Mouse (Mus musculus) left cerebral cortex, postnatal 4 days (tissue): ENCODE data around the gene Chpf. TPM values are rescaled to one million over a fixed set of nuclear protein-coding genes. Genes with fewer than 3 reads are reported as not detected.

Experiments
- DNase-seq: peaks from one replicate; pipeline ENCODE4 v3.0.0-alpha.2; 2022
- intact Hi-C: fragments of 180-260 bp; cut with DNase I; formaldehyde crosslinking; loops from one replicate; pipeline ENCODE4 v1.15.1; 2025
- total RNA-seq, 2 experiments: library from RNA; stranded (reverse); gene quantifications; 2 replicates each; pipeline ENCODE4 v1.2.3; 2021

The Chpf gene
- total RNA-seq, 2 experiments from 2014 or later: 61.3 to 67.7 TPM

DNA sequence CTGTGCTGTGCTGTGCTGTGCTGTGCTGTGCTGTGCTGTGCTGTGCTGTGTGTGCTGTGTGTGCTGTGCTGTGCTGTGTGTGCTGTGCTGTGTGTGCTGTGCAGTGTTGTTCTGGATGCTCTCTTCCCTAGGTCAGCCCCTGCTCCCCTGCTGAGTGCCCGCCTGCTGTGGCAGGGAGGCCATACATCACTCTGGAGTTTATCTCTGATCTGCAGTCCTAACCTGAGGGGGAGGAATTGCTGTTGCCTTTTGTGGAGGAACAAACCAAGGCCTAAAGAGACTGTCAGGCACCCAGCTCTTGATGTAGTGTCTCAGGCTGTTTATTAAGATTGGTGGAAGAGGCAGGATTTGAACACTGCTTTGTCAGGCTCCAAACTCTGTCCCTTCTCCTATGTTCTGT, 16.5 kb downstream of the Chpf start:
- intact Hi-C loops: no loop called here
- no peak for DNase-seq

DNA sequence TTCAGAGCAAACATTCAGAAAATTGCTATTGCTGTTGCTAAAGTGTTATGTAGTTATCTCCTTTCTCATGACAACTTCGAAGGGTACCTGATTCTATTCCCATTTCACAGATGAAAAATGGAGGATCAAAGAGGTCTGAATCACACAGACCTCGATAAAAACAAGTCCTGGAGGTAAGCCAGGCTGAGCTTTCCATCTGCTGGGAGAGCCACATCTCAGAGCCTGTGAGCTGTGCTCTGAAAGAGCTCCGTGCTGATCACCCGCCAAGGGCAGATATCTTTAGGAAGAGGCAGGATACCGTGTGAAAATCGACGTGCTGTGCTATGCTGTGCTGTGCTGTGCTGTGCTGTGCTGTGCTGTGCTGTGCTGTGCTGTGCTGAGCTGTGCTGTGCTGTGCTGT, 18.8 kb downstream of the Chpf start:
- intact Hi-C loops: no loop called here
- DNase-seq: no peak

DNA sequence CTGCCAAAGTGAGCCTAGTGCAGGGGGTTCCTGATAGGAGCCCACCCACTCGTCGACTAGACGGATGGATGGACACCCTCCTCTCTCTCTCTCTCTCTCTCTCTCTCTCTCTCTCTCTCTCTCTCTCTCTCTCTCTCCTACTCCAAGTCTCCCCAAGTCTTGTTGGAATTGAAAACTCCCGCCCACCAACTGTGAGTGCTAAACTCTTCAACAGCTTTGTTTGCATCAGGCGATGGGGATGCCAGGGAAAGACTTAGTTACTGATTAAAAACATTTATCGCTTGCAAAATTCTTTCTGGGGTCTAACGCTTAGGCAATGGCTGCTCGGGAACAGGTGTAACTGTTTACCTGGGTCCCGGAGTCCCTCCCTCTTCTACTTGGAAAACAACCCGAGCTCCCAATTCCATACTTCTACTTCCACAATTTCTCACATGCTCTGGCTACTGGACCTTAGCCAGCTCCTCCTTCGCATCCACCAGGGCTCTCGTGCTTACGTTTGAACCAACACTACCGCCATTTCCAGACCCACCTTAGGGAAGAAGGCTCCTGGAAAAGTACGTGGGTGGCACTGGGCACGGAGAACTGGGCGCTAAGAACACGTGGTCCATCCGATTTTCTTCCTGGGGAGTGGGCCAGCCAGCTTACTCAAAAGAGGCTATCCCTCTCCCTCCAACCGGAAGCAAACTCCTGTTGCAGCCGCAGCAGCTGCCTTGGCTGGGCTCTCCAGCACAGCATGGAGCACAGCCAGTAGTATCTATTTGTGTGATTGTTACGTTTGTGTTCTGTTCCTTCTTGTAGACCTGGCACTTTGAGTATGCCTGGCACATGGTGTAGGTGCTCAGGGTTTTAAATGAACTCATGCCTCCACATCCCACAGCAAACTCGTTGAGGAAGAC, 20.1 kb downstream of the Chpf start:
- no peak for DNase-seq
- intact Hi-C loops: no loop called here

DNA sequence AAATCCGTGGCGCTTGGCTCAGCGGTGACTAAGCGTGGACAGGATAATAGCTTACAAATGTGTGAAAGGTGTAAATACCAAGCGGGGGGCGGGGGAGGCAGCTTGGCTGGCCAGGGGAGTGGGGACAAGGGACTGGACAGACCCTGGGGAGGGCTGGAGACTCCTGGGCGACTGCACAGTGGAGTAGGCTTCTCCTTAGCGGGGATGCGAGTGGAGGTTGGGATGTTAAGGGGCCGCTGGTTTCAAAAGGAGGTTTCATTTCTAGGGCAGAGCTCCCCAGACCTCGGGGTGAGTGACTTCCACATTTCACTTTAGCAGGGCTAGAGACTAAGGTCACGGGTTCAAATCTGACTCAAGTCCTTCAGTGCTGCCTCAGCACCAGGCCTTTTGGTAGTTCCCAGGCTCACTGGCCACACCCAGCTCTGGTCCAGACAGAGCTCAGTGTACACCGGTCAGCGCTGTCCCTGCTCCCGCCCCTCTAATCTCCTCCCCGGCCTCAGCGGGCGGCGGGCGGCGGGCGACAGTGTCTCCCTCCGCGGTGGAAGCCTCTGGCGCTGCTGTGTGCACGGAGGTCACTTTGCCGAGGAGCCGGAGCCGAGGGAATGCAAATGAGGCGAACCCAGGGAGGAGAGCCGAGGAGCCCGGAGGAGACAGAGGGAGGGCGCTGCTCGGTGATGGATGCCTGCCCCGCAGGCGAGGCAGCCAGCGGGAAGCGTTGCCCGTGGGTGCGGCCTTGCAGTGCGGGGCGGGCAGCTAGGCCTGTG, 20.9 kb downstream of the Chpf start:
- DNase-seq: no peak
- intact Hi-C loops: no loop called here

DNA sequence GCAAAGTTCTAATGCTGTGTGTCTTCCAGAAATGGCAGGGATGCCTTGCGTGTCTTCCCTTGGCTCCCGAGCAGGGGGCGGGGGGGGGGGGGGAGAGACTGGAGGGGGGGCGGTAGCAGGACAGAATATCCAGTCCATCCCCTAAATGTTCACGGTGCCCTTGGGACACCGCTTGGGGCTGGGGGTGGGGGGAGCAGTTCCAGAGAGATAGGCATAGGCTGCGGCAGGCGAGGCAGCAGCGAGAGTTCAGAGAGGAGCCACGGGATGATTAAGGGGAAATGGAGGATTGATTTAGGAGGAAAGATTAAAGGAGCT, 21.4 kb downstream of the Chpf start:
- intact Hi-C loops: no loop called here

DNA sequence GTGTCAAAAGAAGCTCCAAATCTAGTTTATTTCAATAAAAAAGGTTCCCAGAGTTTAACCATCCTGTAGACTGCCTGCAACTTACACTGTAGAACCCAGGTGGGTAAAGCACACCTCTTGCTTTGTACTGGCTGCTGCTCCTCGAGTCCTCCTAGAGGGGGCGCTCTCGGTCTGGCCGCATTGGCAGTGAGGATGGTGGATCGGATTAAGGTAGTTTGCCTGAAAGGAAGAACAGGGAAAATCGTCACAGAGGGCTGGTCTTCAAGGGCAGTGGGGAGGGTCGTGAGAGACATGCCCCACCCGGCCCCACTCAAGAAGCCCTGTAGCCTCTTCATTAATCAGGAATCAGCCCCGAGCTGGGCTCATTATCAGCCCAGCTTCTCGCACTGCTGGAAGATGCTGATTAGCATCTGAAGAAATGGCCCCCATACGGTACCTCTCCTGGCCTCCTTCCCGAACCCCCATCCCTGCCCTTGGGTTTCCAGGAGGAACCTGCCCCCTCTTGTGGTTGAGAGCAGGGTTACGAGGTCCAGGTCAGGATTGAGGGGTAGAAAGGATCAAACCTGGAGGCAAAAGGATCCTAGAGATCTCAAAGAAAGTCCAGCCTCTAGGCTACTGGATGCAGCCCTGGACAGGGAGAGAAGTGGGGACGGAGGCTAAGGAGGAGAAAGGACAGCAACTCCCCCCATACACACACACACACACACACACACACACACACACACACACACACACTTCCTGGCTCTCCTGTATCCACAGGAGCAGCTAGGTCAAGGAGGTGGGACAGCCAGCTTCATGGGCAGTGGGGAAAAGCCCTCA, 22.2 kb downstream of the Chpf start:
- no peak for DNase-seq
- intact Hi-C loops: no loop called here

More for the DNA sequence above, 21.4 kb downstream of the Chpf start:
- DNase-seq: no peak

DNA sequence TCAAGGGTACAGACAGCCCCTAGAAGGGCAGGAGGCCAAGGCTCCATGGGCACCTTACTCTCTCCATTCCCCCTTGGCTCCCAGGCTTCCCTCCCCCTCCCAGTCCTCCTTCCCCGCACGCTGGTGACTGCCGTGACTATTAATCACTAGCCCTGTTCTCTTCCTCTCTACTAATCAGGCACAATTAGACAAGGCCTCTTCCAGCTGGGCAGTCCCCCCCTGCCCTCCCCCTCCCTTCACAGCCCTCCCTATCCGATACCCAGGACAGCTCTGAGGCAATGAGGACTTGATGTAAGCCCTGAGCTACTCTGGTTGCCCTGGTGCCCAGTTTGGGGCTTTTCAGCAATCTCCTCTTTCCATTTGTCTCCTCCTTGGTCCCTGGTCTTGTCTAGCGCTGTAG, 23.2 kb downstream of the Chpf start:
- intact Hi-C loops: no loop called here
- no peak for DNase-seq

DNA sequence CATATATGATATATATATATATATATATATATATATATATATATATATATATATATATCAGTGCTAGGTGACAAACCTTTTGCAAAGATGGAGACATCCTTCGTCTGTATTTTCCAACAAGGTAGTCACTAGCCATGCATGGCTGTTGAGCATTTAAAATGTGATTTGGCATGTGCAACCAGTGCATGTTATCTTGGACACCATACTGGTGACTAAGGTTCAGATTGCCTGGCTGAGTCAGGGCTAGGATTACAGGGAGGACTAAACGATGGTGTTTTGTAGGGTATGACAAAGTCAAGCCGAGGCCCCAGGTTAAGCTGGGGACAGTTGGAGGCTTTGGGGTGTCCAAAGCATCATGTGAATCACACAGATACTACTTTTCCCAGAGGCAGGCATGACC, 23.7 kb downstream of the Chpf start:
- intact Hi-C loops: no loop called here
- no peak for DNase-seq

DNA sequence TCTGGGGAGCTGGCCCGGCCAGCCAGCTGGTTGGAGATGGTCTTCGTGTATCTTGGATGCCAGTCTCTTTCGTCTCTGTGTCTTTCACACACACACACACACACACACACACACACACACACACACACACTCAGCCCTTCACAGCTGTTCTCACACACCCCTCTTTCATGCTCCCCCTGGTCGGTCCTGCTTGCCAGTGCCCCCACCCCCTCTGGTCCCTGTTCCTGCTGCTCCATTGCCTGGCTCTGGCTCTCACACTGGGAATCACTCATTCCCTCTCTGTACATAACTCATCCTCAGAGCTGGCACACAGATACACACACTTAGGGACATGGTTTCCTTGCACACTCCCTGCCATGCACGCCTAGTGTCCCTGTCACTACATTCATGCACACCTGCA, 27.2 kb downstream of the Chpf start:
- no peak for DNase-seq
- intact Hi-C loops: no loop called here

DNA sequence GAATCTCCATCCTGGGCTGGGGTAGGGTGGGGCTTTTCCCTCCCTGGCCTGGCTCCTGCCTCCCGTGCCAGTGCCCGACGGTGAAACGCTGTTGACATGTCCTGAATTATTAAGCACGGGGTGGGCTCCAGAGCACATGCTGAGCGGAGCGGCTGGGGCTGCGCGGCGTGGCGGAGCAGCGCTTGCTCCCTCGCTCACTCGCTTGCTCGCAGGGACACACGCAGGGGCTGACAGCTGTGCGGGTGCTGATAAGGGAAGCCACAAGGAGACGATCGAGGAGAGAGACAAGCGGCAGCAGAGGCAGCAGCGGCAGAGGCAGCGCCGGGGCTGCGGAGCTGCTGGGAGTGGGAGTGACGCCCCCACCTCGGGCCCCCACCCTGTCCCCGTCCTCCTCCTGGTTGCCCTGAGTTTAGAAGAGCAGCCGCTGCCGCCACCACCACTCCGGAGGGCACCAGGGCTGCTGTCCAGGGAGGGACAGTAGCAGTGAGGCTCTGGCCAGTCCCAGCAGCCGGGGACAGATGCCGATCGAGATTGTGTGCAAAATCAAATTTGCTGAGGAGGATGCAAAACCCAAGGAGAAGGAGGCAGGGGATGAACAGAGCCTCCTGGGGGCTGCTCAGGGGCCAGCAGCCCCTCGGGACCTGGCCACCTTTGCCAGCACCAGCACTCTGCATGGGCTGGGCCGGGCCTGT, 28.6 kb downstream of the Chpf start, which contains the start of gene Asic4:
Asic4 (plus strand) TSS at position 123 of the 692 bp plus-strand sequence.
- intact Hi-C loops: no loop called here
- DNase-seq: no peak

DNA sequence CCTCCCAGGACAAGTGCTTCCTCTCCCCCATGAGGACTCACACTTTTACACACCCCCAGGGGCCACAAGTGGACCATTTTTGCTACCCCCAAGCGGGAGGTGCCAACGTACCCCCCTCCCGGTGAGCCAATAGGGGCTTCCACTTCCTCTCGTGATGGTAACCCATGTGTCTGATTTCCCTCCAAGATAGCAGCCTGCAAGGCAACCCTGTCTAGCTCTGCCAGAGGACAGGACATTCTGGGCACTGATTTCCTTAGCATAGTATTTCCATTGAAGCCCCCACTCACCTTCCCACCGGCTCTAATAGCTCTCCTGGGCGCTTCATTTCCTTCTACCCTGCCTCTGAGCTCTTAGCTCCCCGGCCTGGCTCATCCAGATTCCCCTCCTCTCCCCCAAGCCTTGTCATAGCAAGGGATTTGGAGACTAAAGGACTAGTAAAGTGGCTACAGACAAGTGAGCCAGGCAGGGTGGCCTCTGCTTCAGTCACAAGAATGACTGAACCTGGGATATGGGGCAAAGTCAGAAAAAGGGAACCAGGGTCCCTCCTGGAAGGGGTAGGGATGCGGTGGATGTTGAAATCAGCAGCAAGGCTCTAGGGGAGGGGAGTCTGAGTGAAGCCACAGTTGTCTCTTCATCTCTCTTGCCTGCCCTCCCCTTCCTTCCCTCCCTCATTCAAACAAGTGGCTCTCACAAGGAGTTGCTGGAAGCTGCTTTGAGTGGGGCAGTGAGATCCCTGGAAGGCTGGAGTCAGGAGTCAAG, 29.6 kb downstream of the Chpf start:
- DNase-seq: no peak
- intact Hi-C loops: no loop called here

DNA sequence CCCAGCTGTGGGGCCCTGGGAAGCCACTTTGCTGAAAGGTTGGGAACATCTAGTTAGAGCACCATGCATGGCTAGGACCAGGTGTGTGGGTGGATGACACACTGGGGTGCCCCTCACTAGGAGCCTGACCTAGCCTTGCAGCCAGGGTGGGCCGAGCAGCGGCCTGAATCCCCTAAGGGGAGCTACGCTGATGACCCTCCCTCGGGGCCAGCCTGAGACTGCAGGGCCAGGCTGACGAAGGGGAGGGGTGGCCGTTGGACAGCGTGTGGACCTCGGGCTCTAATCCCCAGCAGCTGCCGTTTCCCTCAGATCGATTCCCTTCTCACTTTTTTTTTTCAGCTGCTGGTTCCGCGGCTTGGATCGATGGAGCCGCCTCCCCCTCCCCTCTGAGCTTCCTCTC, 30.2 kb downstream of the Chpf start:
- no peak for DNase-seq
- intact Hi-C loops: no loop called here

DNA sequence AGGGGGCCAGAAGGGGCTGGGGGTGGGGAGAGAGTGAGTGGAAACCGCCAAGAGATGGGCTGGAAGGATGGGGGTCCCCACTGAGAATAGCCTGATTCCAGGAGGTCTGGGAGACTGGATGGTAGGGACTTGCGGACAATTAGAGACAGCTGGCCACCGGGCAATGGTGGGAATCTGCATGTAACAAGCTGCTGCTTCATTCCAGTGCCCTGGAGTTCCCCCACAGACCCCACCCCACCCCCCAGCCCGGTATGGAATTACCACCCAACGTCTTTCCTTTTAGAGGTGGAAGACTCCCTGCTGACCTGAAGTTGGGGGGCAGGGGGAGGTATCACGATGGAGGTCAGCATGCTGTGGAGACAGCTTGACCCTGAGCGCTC, 31.1 kb downstream of the Chpf start:
- DNase-seq: no peak
- intact Hi-C loops: no loop called here

DNA sequence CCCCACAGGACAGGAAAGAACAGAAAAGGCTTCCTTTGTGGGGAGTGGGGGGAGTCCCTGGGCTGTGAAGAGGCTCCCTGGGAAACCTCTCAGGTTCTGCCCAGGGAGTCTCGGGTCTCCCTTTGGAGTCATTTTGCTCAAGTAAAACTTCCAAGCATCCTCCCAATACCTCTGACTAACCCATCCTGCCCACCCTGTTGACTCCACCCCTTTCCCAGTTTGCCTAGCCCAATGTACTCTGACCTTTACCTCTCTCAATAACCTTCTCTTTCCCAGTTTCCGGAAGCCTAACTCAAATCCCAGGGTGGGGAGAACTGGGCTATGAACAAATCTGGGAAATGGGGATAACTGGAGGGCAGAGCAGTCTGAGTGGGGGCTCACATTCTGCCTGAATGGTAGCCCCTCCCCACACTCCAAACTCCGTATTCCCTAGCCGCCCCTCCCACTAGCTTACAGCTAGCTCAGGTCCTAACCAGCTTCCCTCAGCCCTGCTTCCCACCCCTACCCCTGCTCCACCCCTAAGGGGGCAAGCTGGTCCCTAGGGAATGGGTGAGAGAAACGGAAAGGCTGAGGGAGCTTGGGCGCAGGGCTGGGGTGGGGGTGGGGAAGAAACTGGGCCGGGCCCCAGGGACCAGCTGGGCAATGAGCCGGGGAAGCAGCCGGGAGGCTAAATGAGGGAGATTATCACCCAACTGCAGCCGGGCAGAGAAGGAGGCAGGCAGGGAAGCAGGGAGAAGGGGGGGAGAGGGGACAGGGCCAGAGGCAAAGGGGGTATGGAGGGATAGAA, 31.6 kb downstream of the Chpf start:
- intact Hi-C loops: no loop called here
- no peak for DNase-seq

DNA sequence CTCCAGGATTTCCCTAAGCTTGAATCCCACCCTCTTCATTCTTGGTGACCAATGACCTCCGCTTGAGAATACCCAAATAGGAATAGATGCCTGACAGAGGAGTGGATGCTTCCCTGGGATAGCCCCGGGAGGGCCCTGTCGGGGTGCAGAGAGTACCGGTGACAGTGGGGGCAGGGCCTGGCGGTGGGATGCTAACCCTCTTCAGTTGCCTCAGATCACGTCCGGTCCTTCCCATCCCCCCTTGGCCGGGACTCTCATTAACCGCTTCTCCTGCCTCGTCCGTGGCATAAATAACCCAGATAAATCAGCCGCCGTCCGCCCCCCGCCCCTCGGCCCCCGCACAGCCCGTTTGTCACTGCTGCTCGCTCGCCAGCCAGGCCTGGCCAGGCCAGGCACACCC, 32.5 kb downstream of the Chpf start:
- intact Hi-C loops: no loop called here
- DNase-seq: no peak

DNA sequence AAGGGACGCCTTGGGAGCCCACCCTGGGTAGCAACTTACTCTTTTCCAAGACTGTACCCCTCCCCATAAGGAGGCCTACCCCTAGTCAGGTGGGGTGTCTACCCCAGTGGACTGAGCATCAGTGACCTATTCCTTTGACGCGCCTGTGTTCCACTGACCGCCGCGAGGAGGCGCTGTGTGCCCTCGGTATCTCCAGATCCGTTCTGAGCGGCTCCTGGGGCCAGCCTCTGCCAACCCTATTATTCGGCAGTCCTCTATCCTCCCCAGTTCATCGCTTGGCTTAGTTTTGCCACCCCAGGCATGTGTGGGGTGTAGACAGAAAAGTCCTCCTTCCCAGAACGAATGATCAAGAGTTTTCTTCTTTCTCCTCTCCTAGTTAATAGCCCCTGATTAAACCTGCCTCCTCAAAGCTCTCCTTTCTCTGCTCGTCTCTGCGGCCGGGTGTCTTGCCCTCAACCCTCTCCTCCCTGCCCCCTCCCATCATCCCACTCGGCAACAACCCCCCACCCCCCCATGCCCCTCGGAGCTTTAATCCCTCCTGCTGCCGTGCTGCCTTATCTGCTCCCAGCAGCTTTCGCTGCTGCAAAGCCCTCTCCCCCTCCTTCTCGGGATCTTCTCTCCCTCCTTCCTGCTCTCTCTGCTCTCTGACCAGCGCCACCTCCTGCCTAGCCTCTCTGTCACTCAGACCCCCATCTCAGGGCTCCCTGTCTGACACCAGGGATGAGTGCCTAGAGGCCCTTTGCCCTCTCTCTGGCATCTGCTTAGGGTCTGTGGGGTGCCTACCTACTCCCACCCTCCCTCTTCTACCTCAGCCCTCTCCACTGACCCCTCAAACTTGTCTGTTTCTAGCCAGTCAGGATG, 33.1 kb downstream of the Chpf start:
- intact Hi-C loops: no loop called here
- peak; percentile 79 for DNase-seq

DNA sequence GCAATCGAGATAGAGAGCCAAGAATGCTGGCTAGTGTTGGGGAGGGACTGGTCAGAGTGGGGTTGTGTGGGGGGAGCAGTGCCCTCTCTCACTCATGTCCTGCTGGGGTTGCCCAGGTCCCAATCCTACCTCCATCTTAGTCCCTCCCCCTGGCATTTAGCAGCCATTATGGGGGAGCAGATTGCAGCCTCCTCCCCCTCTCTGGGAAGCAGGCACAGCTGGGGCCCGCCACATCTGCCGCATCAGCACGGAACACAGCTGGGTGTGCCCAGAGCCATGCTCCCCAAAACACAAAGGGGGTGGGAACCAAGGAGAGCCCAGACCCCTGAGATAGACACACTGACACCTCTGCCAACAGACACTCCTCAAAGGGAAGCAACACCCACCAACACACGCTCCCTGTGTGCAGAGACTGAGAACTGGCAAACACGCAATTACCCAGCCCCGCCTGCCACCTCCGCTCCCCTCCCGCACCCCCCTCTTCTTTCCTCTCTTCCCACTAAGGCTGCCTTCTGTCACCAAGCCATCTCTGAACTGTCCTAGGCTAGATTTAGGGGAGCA, 33.9 kb downstream of the Chpf start:
- intact Hi-C loops: no loop called here
- no peak for DNase-seq

DNA sequence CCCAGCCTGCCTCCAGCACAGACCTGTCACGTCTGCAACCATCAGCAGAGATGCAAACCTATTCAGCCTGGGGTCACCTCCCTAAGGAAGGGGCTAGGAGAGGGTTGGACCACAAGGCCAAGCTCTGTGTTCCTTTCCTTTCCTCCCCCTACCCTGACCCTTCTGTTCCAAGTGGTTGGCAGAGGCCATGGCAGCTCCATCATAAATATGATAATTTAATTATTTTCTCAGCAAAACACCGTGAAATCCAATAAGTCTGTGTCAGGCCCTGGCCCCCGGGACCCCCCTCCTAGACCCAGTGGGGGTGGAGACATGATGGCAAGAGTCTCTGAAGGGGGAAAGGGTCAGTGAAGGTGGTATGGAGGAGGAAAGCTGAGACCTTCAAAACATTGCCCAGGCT, 34.9 kb downstream of the Chpf start:
- intact Hi-C loops: no loop called here
- no peak for DNase-seq
